Mouse (Mus musculus) neural tube, embryonic 14.5 days (tissue): Measurements from ENCODE around the gene C730034F03Rik. TPM values are rescaled to one million over a fixed set of nuclear protein-coding genes. Genes with fewer than 3 reads are reported as not detected.
A peak's percentile ranks its signal among the peaks of the same experiment; 100 is the strongest.

Experiments used
- ATAC-seq: fragments of 200-750 bp; cut with Nextera tagmentation; 2 replicates; pipeline ENCODE4 v1.8.0; 2017; ENCODE audit warnings: low read depth, mild to moderate bottlenecking, moderate TSS enrichment, moderate library complexity
- H3K27ac ChIP-seq: fragments of 300-500 bp; sonication (generic); 2 replicates; pipeline ENCODE4 v1.5.1; 2014; ENCODE audit warnings: low read depth, mild to moderate bottlenecking, control low read depth, low read length, moderate library complexity, mixed read lengths
- H3K27me3 ChIP-seq: fragments of 300-500 bp; sonication (generic); 2 replicates; pipeline ENCODE4 v1.6.1; 2014; ENCODE audit warnings: low read length; ENCODE audit not compliant: control insufficient read depth, insufficient read depth
- H3K36me3 ChIP-seq: fragments of 300-500 bp; sonication (generic); 2 replicates; pipeline ENCODE4 v1.6.1; 2014; ENCODE audit warnings: low read length, mixed read lengths; ENCODE audit not compliant: control insufficient read depth, insufficient read depth
- H3K4me1 ChIP-seq: fragments of 300-500 bp; sonication (generic); 2 replicates; pipeline ENCODE4 v1.6.1; 2014; ENCODE audit warnings: low read length; ENCODE audit not compliant: control insufficient read depth, insufficient read depth
- H3K4me2 ChIP-seq: fragments of 300-500 bp; sonication (generic); 2 replicates; pipeline ENCODE4 v1.6.1; 2014; ENCODE audit warnings: mild to moderate bottlenecking, low read depth, low read length, control low read depth
- H3K4me3 ChIP-seq: fragments of 300-500 bp; sonication (generic); 2 replicates; pipeline ENCODE4 v1.5.1; 2014; ENCODE audit warnings: low read depth, low read length, control low read depth, mixed read lengths
- H3K9ac ChIP-seq: fragments of 300-500 bp; sonication (generic); replicated peaks from 2 replicates; pipeline ENCODE4 v1.6.1; 2014; ENCODE audit warnings: low read depth, mild to moderate bottlenecking, control low read depth, low read length, mixed read lengths
- H3K9me3 ChIP-seq: fragments of 300-500 bp; sonication (generic); 2 replicates; pipeline ENCODE4 v1.6.1; 2016; ENCODE audit warnings: low read length; ENCODE audit not compliant: control insufficient read depth
- WGBS: fragments of 180-500 bp; shearing (Covaris S2); extraction: QIAGEN DNeasy Blood & Tissue Kit; methylation state at CpG from one replicate; pipeline ENCODE4 v1.1.7; 2014; 5-methylcytosine and 5-hydroxymethylcytosine counted together
- polyA plus RNA-seq: library from polyadenylated mRNA; unstranded; fragments of >200 nt; fragmentation: Nextera tagmentation; extraction: Ambion mirVana; gene quantifications from 2 replicates; pipeline ENCODE4 v1.2.1, GENCODE M21; 2014

C730034F03Rik gene
- 5.8 and 6.4 TPM in 2 replicates for polyA plus RNA-seq

- ATAC-seq = peak; percentile 95
- peaks cover 11% of the 10 kb centered on the region; the same call in 1 of the 2 replicates for H3K36me3 ChIP-seq
- under 1% methylated on average over 70 of the region's 70 CpGs for WGBS
- H3K9me3 ChIP-seq = no peaks in the 10 kb centered on the region
- H3K4me1 ChIP-seq = peaks cover 11% of the 10 kb centered on the region
- H3K4me2 ChIP-seq = peak within 1 kb of the TSS; percentile 95
- peak within 1 kb of the TSS; percentile 82 for H3K9ac ChIP-seq
- H3K27me3 ChIP-seq = no peaks in the 10 kb centered on the region
- peak within 1 kb of the TSS; percentile 62 for H3K4me3 ChIP-seq
- H3K27ac ChIP-seq = peak within 1 kb of the TSS; percentile 96
Measured at GRCm38 (mm10) chr15:89429352-89430221, at the start of gene C730034F03Rik, which contains the start of the genes Gm44502 and Chkb. TSS of gene C730034F03Rik (plus strand) at chr15:89429589. TSS of gene Gm44502 (minus strand) at chr15:89429696. TSS of gene Chkb (minus strand) at chr15:89429908.

DNA sequence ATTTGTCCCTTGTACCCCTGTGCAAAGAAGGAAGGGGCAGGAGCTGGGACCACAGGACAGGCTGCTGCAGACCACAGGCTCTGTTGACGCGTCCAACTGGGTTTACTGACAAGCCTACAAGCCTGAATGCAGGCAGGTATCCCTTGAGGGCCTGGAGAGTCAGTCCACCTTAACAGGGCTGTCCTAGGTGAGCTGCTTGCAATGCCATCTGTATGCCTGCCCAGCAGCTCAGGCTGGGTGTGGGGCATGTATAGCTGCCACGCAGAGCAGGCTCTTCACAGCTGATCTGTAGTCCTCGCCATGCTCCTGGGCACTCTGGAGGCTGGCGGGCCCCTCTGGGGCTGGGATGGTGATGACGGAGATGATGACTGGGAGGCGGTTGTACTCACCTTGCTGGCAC lies 44.8 kb upstream of the C730034F03Rik start, which contains the start of gene Klhdc7b:
Klhdc7b (plus strand) TSS at position 301 of the 400 bp plus-strand sequence.
- H3K9me3 ChIP-seq = no peaks in the 10 kb centered on the region
- no peak within 1 kb of the TSS for H3K4me2 ChIP-seq
- no peak within 1 kb of the TSS for H3K4me3 ChIP-seq
- no peak within 1 kb of the TSS for H3K9ac ChIP-seq
- no peak within 1 kb of the TSS for H3K27ac ChIP-seq
- H3K27me3 ChIP-seq = peaks cover under 1% of the 10 kb centered on the region; the same call in 1 of the 2 replicates
- no peak for ATAC-seq
- H3K4me1 ChIP-seq = no peaks in the 10 kb centered on the region
- 92% methylated on average over 7 of the region's 7 CpGs for WGBS
- H3K36me3 ChIP-seq = no peaks in the 10 kb centered on the region

DNA sequence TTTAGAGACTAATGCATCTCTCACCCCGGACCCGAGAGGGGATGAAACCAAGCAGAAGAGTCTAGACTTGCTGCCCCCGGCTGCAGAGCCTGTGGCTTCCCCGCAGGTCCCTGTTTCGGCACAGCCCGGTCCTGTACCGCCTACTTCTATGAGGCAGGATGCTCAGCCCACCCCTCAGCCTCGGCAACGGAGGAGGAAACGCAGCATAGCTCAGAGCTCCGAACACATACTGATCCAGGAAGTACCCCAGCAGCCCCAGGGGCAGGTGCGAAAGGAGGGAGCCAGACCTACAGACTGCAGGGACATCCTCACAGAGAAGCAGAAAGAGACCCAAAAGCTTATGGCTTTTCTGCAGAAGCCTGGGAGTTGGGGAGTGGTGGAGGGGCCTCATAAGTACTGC lies 42.3 kb upstream of the C730034F03Rik start:
- Histone ChIP-seq H3K9me3 (no peaks in the 10 kb centered on the region), H3K4me3 (no peak overlapping the region), H3K4me2 (no peak overlapping the region), H3K9ac (no peak overlapping the region), H3K27me3 (no peaks in the 10 kb centered on the region), H3K4me1 (no peaks in the 10 kb centered on the region), H3K27ac (no peak overlapping the region), H3K36me3 (no peaks in the 10 kb centered on the region)
- 47% methylated on average over 12 of the region's 12 CpGs for WGBS
- no peak for ATAC-seq

DNA sequence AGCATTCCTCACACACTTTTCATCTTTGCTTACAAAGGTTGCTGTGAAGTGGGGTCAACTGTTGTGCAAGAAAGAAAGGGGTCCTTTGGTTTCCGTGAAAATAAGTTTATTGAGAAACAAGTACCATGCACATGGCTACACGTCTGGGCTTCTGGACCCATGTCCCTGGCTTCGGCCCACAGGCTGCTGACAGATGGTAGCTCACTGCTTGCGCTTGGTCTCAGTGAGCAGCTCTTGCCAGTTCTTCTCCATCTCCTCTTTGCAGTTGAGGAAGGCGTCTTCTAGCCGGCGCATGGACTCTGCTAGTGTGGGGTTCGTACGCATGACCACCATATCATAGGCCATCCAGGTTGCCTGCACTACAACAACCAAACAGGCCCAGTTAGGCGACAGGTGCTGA lies 39.3 kb upstream of the C730034F03Rik start:
- H3K9ac ChIP-seq = no peak overlapping the region
- no peak overlapping the region for H3K27ac ChIP-seq
- no peak overlapping the region for H3K4me3 ChIP-seq
- no peaks in the 10 kb centered on the region for H3K27me3 ChIP-seq
- no peaks in the 10 kb centered on the region for H3K4me1 ChIP-seq
- no peak for ATAC-seq
- 95% methylated on average over 10 of the region's 10 CpGs for WGBS
- H3K9me3 ChIP-seq = no peaks in the 10 kb centered on the region
- no peak overlapping the region for H3K4me2 ChIP-seq
- no peaks in the 10 kb centered on the region for H3K36me3 ChIP-seq

- ATAC-seq = no peak
- H3K9ac ChIP-seq = no peak overlapping the region
- no peak overlapping the region for H3K4me3 ChIP-seq
- H3K27me3 ChIP-seq = no peaks in the 10 kb centered on the region
- no peak overlapping the region for H3K4me2 ChIP-seq
- H3K27ac ChIP-seq = no peak overlapping the region
- H3K4me1 ChIP-seq = no peaks in the 10 kb centered on the region
- no peaks in the 10 kb centered on the region for H3K9me3 ChIP-seq
- WGBS = 88% methylated on average over 4 of the region's 4 CpGs
- H3K36me3 ChIP-seq = no peaks in the 10 kb centered on the region
Measured at GRCm38 (mm10) chr15:89396883-89397282, 32.5 kb upstream of the C730034F03Rik start.

DNA sequence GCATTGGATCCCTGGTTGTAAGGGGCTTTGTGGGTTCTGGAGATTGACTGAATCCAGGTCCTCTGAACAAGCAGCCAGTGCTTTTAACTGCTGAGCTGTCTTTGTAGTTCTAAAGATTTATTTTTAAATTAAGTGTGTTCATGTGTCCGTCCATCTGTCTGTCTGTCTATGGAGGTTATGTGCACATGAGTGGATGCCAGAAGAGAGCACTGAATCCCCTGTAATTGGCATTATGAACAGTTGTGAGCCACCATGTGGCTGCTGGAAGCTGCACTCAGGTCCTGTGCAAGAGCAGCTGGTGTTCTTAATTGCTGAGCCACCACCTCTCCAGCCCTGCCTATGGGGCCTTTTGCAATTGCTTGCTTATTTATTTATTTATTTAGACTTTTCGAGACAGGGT lies 31.2 kb upstream of the C730034F03Rik start:
- 80% methylated on average over 2 of the region's 2 CpGs for WGBS
- no peak overlapping the region for H3K4me2 ChIP-seq
- H3K36me3 ChIP-seq = no peaks in the 10 kb centered on the region
- H3K4me1 ChIP-seq = no peaks in the 10 kb centered on the region
- H3K9ac ChIP-seq = no peak overlapping the region
- H3K27me3 ChIP-seq = no peaks in the 10 kb centered on the region
- H3K4me3 ChIP-seq = no peak overlapping the region
- no peaks in the 10 kb centered on the region for H3K9me3 ChIP-seq
- no peak for ATAC-seq
- H3K27ac ChIP-seq = no peak overlapping the region

GRCm38 (mm10) chr15:89399716-89400115 lies 29.7 kb upstream of the C730034F03Rik start:
- no peaks in the 10 kb centered on the region for H3K27me3 ChIP-seq
- no peak for ATAC-seq

DNA sequence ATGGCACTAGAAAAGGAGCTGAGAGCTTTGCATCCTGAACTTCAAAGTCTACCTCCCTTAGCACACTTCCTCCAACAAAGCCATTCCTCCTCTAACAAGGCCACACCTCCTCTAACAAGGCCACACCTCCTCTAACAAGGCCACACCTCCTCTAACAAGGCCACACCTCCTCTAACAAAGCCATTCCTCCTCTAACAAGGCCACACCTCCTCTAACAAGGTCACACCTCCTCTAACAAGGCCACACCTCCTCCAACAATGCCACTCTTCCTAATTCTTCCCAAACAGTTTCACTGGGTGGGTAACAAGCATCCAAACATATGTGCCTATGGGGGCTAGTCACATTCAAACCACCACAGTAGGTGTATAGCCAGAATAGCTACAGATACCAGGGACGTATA lies 26.9 kb upstream of the C730034F03Rik start:
- Histone ChIP-seq H3K27ac (no peak overlapping the region), H3K9me3 (no peaks in the 10 kb centered on the region), H3K9ac (no peak overlapping the region), H3K4me2 (no peak overlapping the region), H3K27me3 (no peaks in the 10 kb centered on the region), H3K4me3 (no peak overlapping the region), H3K36me3 (no peaks in the 10 kb centered on the region), H3K4me1 (no peaks in the 10 kb centered on the region)
- no peak for ATAC-seq
- WGBS = 90% methylated on average over 1 of the region's 1 CpGs

More at GRCm38 (mm10) chr15:89399716-89400115, 29.7 kb upstream of the C730034F03Rik start:
- 67% methylated on average over 1 of the region's 1 CpGs for WGBS
- Histone ChIP-seq H3K4me2 (no peak overlapping the region), H3K4me3 (no peak overlapping the region), H3K27ac (no peak overlapping the region), H3K4me1 (no peaks in the 10 kb centered on the region), H3K9me3 (no peaks in the 10 kb centered on the region), H3K36me3 (no peaks in the 10 kb centered on the region), H3K9ac (no peak overlapping the region)
